ENCODE assay signal across 26 mouse cellular contexts in genomic region chr10:24735027-24735777, GRCm38 (mm10).
"Had no signal": no experiment of that assay in that cellular context is flagged by ENCODE, and none has a peak within 500 bp of the region (broad histone marks: within the 10 kb centered on the region; RNA-seq: fewer than 3 reads in every experiment).

No protein-coding gene starts in this region.

- H3K9me3 ChIP-seq: heart, embryonic 10.5 days; heart, embryonic 12.5 days; hindbrain, embryonic 10.5 days; hindbrain, embryonic 12.5 days; limb, embryonic 10.5 days; liver, embryonic 13.5 days; liver, embryonic 15.5 days had no signal

- H3K27ac ChIP-seq: gastrocnemius, adult 2 months; heart, embryonic 10.5 days; hindbrain, embryonic 10.5 days; hindbrain, embryonic 12.5 days; hindbrain, embryonic 14.5 days; layer of hippocampus, adult 2 months; left cerebral cortex, adult 2 months; limb, embryonic 10.5 days; limb, embryonic 12.5 days; liver, embryonic 13.5 days; liver, embryonic 15.5 days had no signal

- H3K36me3 ChIP-seq: heart, embryonic 10.5 days; heart, embryonic 12.5 days; hindbrain, embryonic 10.5 days; hindbrain, embryonic 12.5 days; limb, embryonic 10.5 days; limb, embryonic 12.5 days; liver, embryonic 13.5 days; liver, embryonic 15.5 days had no signal

- H3K9ac ChIP-seq: heart, embryonic 12.5 days; hindbrain, embryonic 12.5 days; hindbrain, embryonic 14.5 days; limb, embryonic 12.5 days; liver, embryonic 13.5 days; liver, embryonic 15.5 days; liver, postnatal 0 days had no signal

- ATAC-seq: hindbrain, embryonic 16.5 days; inflammation-experienced regulatory T-cells, adult 6 months; intestine, embryonic 16.5 days; liver, postnatal 0 days had no signal

- H3K4me1 ChIP-seq: hindbrain, embryonic 12.5 days; limb, embryonic 10.5 days; limb, embryonic 12.5 days had no signal

- H3K4me3 ChIP-seq: gastrocnemius, adult 2 months; heart, embryonic 10.5 days; heart, embryonic 12.5 days; hindbrain, embryonic 10.5 days; hindbrain, embryonic 12.5 days; layer of hippocampus, adult 2 months; left cerebral cortex, adult 2 months; limb, embryonic 10.5 days; limb, embryonic 12.5 days; liver, embryonic 13.5 days; liver, embryonic 15.5 days had no signal

- H3K27me3 ChIP-seq: heart, embryonic 12.5 days; hindbrain, embryonic 12.5 days; limb, embryonic 12.5 days; liver, embryonic 13.5 days; liver, embryonic 15.5 days had no signal

- DNase-seq: gastrocnemius, adult 2 months; gastrocnemius, postnatal 10 days; gastrocnemius, postnatal 25 days; heart, adult 18-20 months; heart, postnatal 10 days; heart, postnatal 4 days; kidney, adult 18-20 months; kidney, adult 9 months; kidney, postnatal 4 days; liver; liver, embryonic 13.5 days; liver, postnatal 0 days had no signal

- H3K4me2 ChIP-seq: heart, embryonic 12.5 days; hindbrain, embryonic 12.5 days; hindbrain, embryonic 14.5 days; limb, embryonic 12.5 days; liver, embryonic 11.5 days; liver, embryonic 13.5 days; liver, embryonic 15.5 days had no signal
